In genomic region chr17:48233789-48234188, GRCm38 (mm10) we compare ENCODE assay signal across 28 mouse cellular contexts. TPM values are rescaled to one million over a fixed set of nuclear protein-coding genes. Genes with fewer than 3 reads are reported as not detected.
"Had no signal": no experiment of that assay in that cellular context is flagged by ENCODE, and none has a peak within 500 bp of the region (broad histone marks: within the 10 kb centered on the region; RNA-seq: fewer than 3 reads in every experiment).

No protein-coding gene starts in this region.

- H3K4me3 ChIP-seq: intestine, embryonic 15.5 days; kidney, embryonic 15.5 days; left cerebral cortex, adult 2 months; limb, embryonic 12.5 days; limb, embryonic 15.5 days; liver, embryonic 12.5 days; liver, embryonic 15.5 days; neural tube, embryonic 12.5 days; neural tube, embryonic 15.5 days; stomach, embryonic 15.5 days had no signal

- H3K9ac ChIP-seq: intestine, embryonic 15.5 days; kidney, embryonic 15.5 days; limb, embryonic 12.5 days; limb, embryonic 15.5 days; liver, embryonic 12.5 days; liver, embryonic 15.5 days; neural tube, embryonic 12.5 days; neural tube, embryonic 15.5 days; stomach, embryonic 15.5 days had no signal

- H3K4me1 ChIP-seq: intestine, embryonic 15.5 days; kidney, embryonic 15.5 days; limb, embryonic 15.5 days; liver, embryonic 12.5 days; liver, embryonic 15.5 days; neural tube, embryonic 12.5 days; neural tube, embryonic 15.5 days; stomach, embryonic 15.5 days had no signal

- H3K27me3 ChIP-seq: intestine, embryonic 15.5 days; kidney, embryonic 15.5 days; limb, embryonic 12.5 days; limb, embryonic 15.5 days; liver, embryonic 12.5 days; liver, embryonic 15.5 days; neural tube, embryonic 12.5 days; neural tube, embryonic 15.5 days; stomach, embryonic 15.5 days had no signal

- H3K36me3 ChIP-seq: intestine, embryonic 15.5 days; kidney, embryonic 15.5 days; limb, embryonic 12.5 days; limb, embryonic 15.5 days; liver, embryonic 12.5 days; liver, embryonic 15.5 days; neural tube, embryonic 12.5 days; neural tube, embryonic 15.5 days; stomach, embryonic 15.5 days had no signal

- H3K9me3 ChIP-seq: intestine, embryonic 15.5 days; kidney, embryonic 15.5 days; limb, embryonic 12.5 days; limb, embryonic 15.5 days; liver, embryonic 12.5 days; liver, embryonic 15.5 days; neural tube, embryonic 12.5 days; stomach, embryonic 15.5 days had no signal

- DNase-seq: kidney, adult 11 months; kidney, adult 8-10 months; kidney, postnatal 10 days; kidney, postnatal 36 days; layer of hippocampus, postnatal 36 days; left cerebral cortex, postnatal 4 days; lung, adult 2 months; lung, postnatal 14 days; midbrain, embryonic 14.5 days; right cerebral cortex, adult 18-20 months; right cerebral cortex, postnatal 14 days; right cerebral cortex, postnatal 4 days; thymus, postnatal 25 days had no signal

- H3K4me2 ChIP-seq: intestine, embryonic 15.5 days; kidney, embryonic 15.5 days; limb, embryonic 12.5 days; limb, embryonic 15.5 days; liver, embryonic 12.5 days; liver, embryonic 15.5 days; midbrain, embryonic 11.5 days; neural tube, embryonic 12.5 days; neural tube, embryonic 15.5 days; stomach, embryonic 15.5 days had no signal

- ATAC-seq: intestine, embryonic 15.5 days; liver, embryonic 12.5 days had no signal

- H3K27ac ChIP-seq: intestine, embryonic 15.5 days; kidney, embryonic 15.5 days; left cerebral cortex, adult 2 months; limb, embryonic 12.5 days; limb, embryonic 15.5 days; liver, embryonic 12.5 days; liver, embryonic 15.5 days; neural tube, embryonic 12.5 days; neural tube, embryonic 15.5 days; stomach, embryonic 15.5 days had no signal

RNA-seq across cellular contexts. Expression of gene Trem1, which starts 1.2 kb away (rescaled TPM):
- total RNA-seq: layer of hippocampus, adult 8-10 months; layer of hippocampus, postnatal 10 days; layer of hippocampus, postnatal 36 days; left cerebral cortex, adult 2 months; left cerebral cortex, postnatal 10 days; left cerebral cortex, postnatal 4 days had no signal
- polyA plus RNA-seq: limb, embryonic 12.5 days; midbrain, embryonic 11.5 days; midbrain, embryonic 14.5 days; neural tube, embryonic 12.5 days; neural tube, embryonic 15.5 days had no signal

RNA-seq across cellular contexts. Expression of gene Trem3, which starts 13.8 kb away (rescaled TPM):
- total RNA-seq: layer of hippocampus, adult 8-10 months; layer of hippocampus, postnatal 10 days; layer of hippocampus, postnatal 36 days; megakaryocyte-erythroid progenitor cell, adult 5-6 weeks had no signal
- polyA plus RNA-seq: kidney, embryonic 15.5 days; limb, embryonic 12.5 days; midbrain, embryonic 11.5 days; midbrain, embryonic 14.5 days; neural tube, embryonic 12.5 days; neural tube, embryonic 15.5 days had no signal

RNA-seq across cellular contexts. Expression of gene Treml4, which starts 30.3 kb away (rescaled TPM):
- total RNA-seq: layer of hippocampus, adult 8-10 months; layer of hippocampus, postnatal 10 days; layer of hippocampus, postnatal 36 days; left cerebral cortex, postnatal 10 days; megakaryocyte-erythroid progenitor cell, adult 5-6 weeks had no signal
- polyA plus RNA-seq: limb, embryonic 12.5 days; midbrain, embryonic 14.5 days; neural tube, embryonic 15.5 days had no signal
